Mouse (Mus musculus) CH12.LX (cell line): ENCODE data around the gene Hoxb5. TPM values are rescaled to one million over a fixed set of nuclear protein-coding genes. Genes with fewer than 3 reads are reported as not detected.

Source experiments
- DNase-seq: peaks from one replicate; pipeline ENCODE4 v3.0.0-alpha.2; 2013; ENCODE audit errors: extremely low read depth
- H3K27ac ChIP-seq: 2 replicates; pipeline ENCODE4 v1.5.1; 2012; ENCODE audit warnings: low read depth, mild to moderate bottlenecking, control low read depth, moderate library complexity; ENCODE audit not compliant: insufficient read depth
- H3K27me3 ChIP-seq: replicated peaks from 2 replicates; pipeline ENCODE3; 2012; ENCODE audit warnings: inconsistent platforms
- H3K36me3 ChIP-seq, 2 experiments: replicated peaks in 1 of 2; 2 replicates each; pipeline versions ENCODE3 to v1.6.1; 2012; ENCODE audit warnings: inconsistent platforms in 1 of 2, low read length in 1 of 2, mild to moderate bottlenecking in 1 of 2, mixed read lengths in 1 of 2, moderate library complexity in 1 of 2; ENCODE audit not compliant: control insufficient read depth in 1 of 2, insufficient read depth in 1 of 2
- H3K4me1 ChIP-seq, 2 experiments: 2 replicates each; pipeline ENCODE4 v1.6.1; 2012; ENCODE audit warnings: inconsistent platforms in 1 of 2, moderate library complexity in 1 of 2; ENCODE audit not compliant: insufficient read depth in 2 of 2, control insufficient read depth in 1 of 2
- H3K4me2 ChIP-seq: 2 replicates; pipeline ENCODE4 v1.6.1; 2012; ENCODE audit warnings: low read depth, mild to moderate bottlenecking, control low read depth; ENCODE audit not compliant: poor library complexity, insufficient read depth, severe bottlenecking
- H3K4me3 ChIP-seq, 3 experiments: fragments of 150-350 bp in 1 of 3; sonication (generic) in 1 of 3; replicated peaks in 1 of 3; 2 replicates each; pipeline versions ENCODE3 to v1.5.1; 2011 to 2012; ENCODE audit warnings: low read depth in 2 of 3, low read length in 2 of 3, mild to moderate bottlenecking in 2 of 3, moderate library complexity in 2 of 3, control low read depth in 1 of 3, improper control_type of control experiment in 1 of 3, inconsistent platforms in 1 of 3, mixed read lengths in 1 of 3; ENCODE audit not compliant: poor library complexity in 1 of 3
- H3K79me2 ChIP-seq: replicated peaks from 2 replicates; pipeline ENCODE4 v1.6.1; 2012; ENCODE audit warnings: mild to moderate bottlenecking, moderate library complexity; ENCODE audit not compliant: control insufficient read depth, poor library complexity, insufficient read depth, severe bottlenecking; ENCODE audit errors: extremely low read depth
- H3K9ac ChIP-seq: 2 replicates; pipeline ENCODE4 v1.6.1; 2012; ENCODE audit warnings: low read depth, mild to moderate bottlenecking, control low read depth, moderate library complexity; ENCODE audit not compliant: insufficient read depth
- H3K9me3 ChIP-seq: replicated peaks from 2 replicates; pipeline ENCODE3; 2012; ENCODE audit warnings: low read length, inconsistent platforms, mixed read lengths
- BHLHE40 ChIP-seq: IDR thresholded peaks from 2 replicates; pipeline ENCODE4 v1.6.1; 2011; ENCODE audit warnings: mild to moderate bottlenecking, low read depth, low read length, improper control_type of control experiment
- CHD2 ChIP-seq: IDR thresholded peaks from 2 replicates; pipeline ENCODE4 v1.6.1; 2011; ENCODE audit warnings: low read length, improper control_type of control experiment
- E2F4 ChIP-seq: IDR thresholded peaks from 2 replicates; pipeline ENCODE4 v1.6.1; 2011; ENCODE audit warnings: low read depth, low read length, improper control_type of control experiment; ENCODE audit not compliant: insufficient replicate concordance
- ELF1 ChIP-seq: IDR thresholded peaks from 2 replicates; pipeline ENCODE4 v1.6.1; 2014; ENCODE audit warnings: low read depth, mild to moderate bottlenecking, inconsistent platforms, low read length, improper control_type of control experiment
- EP300 ChIP-seq: IDR thresholded peaks from 2 replicates; pipeline ENCODE4 v1.6.1; 2011; ENCODE audit warnings: low read length, improper control_type of control experiment
- ETS1 ChIP-seq: conservative IDR thresholded peaks from 2 replicates; pipeline ENCODE4 v1.6.1; 2012; ENCODE audit warnings: low read depth, mild to moderate bottlenecking, inconsistent platforms, low read length, improper control_type of control experiment, moderate library complexity
- JUN ChIP-seq: IDR thresholded peaks from 2 replicates; pipeline ENCODE4 v1.6.1; 2011; ENCODE audit warnings: low read depth, mild to moderate bottlenecking, low read length, improper control_type of control experiment, moderate library complexity; ENCODE audit not compliant: insufficient read depth
- JUND ChIP-seq: conservative IDR thresholded peaks from 2 replicates; pipeline ENCODE4 v1.6.1; 2011; ENCODE audit warnings: low read depth, low read length, improper control_type of control experiment
- KAT2A ChIP-seq: IDR thresholded peaks from 2 replicates; pipeline ENCODE4 v1.6.1; 2012; ENCODE audit warnings: low read length, improper control_type of control experiment, inconsistent platforms; ENCODE audit not compliant: insufficient replicate concordance
- MAFK ChIP-seq: IDR thresholded peaks from 2 replicates; pipeline ENCODE4 v1.6.1; 2011; ENCODE audit warnings: low read length, improper control_type of control experiment; ENCODE audit not compliant: insufficient replicate concordance
- MAX ChIP-seq: IDR thresholded peaks from 2 replicates; pipeline ENCODE4 v1.6.1; 2011; ENCODE audit warnings: low read length, improper control_type of control experiment
- MAZ ChIP-seq: IDR thresholded peaks from 2 replicates; pipeline ENCODE4 v1.6.1; 2012; ENCODE audit warnings: low read depth, mild to moderate bottlenecking, inconsistent platforms, low read length, improper control_type of control experiment, moderate library complexity
- MXI1 ChIP-seq: IDR thresholded peaks from 2 replicates; pipeline ENCODE4 v1.6.1; 2011; ENCODE audit warnings: mild to moderate bottlenecking, low read depth, low read length, improper control_type of control experiment
- MYC ChIP-seq: IDR thresholded peaks from 2 replicates; pipeline ENCODE4 v1.6.1; 2011; ENCODE audit warnings: low read depth, mild to moderate bottlenecking, improper control_type of control experiment, low read length
- NELFE ChIP-seq: IDR thresholded peaks from 2 replicates; pipeline ENCODE4 v1.6.1; 2011; ENCODE audit warnings: low read depth, low read length, improper control_type of control experiment
- RCOR1 ChIP-seq: conservative IDR thresholded peaks from 2 replicates; pipeline ENCODE4 v1.6.1; 2012; ENCODE audit warnings: low read depth, mild to moderate bottlenecking, inconsistent platforms, low read length, improper control_type of control experiment
- SIN3A ChIP-seq: IDR thresholded peaks from 2 replicates; pipeline ENCODE4 v1.6.1; 2012; ENCODE audit warnings: low read length, improper control_type of control experiment, inconsistent platforms
- SMC3 ChIP-seq: IDR thresholded peaks from 2 replicates; pipeline ENCODE4 v1.6.1; 2011; ENCODE audit warnings: low read depth, low read length, improper control_type of control experiment
- TBP ChIP-seq: conservative IDR thresholded peaks from 2 replicates; pipeline ENCODE4 v1.6.1; 2011; ENCODE audit warnings: low read depth, low read length, improper control_type of control experiment
- UBTF ChIP-seq: IDR thresholded peaks from 2 replicates; pipeline ENCODE4 v1.6.1; 2012; ENCODE audit warnings: low read depth, mild to moderate bottlenecking, inconsistent platforms, low read length, improper control_type of control experiment, moderate library complexity
- USF1 ChIP-seq: IDR thresholded peaks from 2 replicates; pipeline ENCODE4 v1.6.1; 2014; ENCODE audit warnings: low read depth, mild to moderate bottlenecking, inconsistent platforms, low read length, improper control_type of control experiment
- USF2 ChIP-seq: conservative IDR thresholded peaks from 2 replicates; pipeline ENCODE4 v1.6.1; 2011; ENCODE audit warnings: low read depth, low read length, improper control_type of control experiment
- ZC3H11A ChIP-seq: IDR thresholded peaks from 2 replicates; pipeline ENCODE4 v1.6.1; 2012; ENCODE audit warnings: low read depth, mild to moderate bottlenecking, inconsistent platforms, low read length, improper control_type of control experiment
- ZKSCAN1 ChIP-seq: IDR thresholded peaks from 2 replicates; pipeline ENCODE4 v1.6.1; 2012; ENCODE audit warnings: low read depth, inconsistent platforms, low read length, improper control_type of control experiment, borderline replicate concordance
- ZMIZ1 ChIP-seq: IDR thresholded peaks from 2 replicates; pipeline ENCODE4 v1.6.1; 2012; ENCODE audit warnings: low read depth, mild to moderate bottlenecking, inconsistent platforms, low read length, improper control_type of control experiment
- dilution Hi-C: fragments of 300-500 bp; cut with MboI; formaldehyde crosslinking; loops from 2 replicates; pipeline ENCODE4 v1.14.3; 2020; ENCODE audit warnings: low sequenced_read_pairs; ENCODE audit not compliant: extremely low pct_unique_long_range_greater_than_20kb, extremely low pct_ligation_motif_present
- in situ Hi-C: fragments of 300-500 bp; cut with MboI; formaldehyde crosslinking; loops from 3 replicates; pipeline ENCODE4 v1.14.3; 2019; ENCODE audit warnings: low sequenced_read_pairs, low pct_ligation_motif_present, low pct_unique_long_range_greater_than_20kb, mixed read lengths
- polyA plus RNA-seq: library from polyadenylated mRNA; unstranded; fragments of >175 nt; gene quantifications from 2 replicates; pipeline ENCODE4 v1.2.1, GENCODE M21; 2012; ENCODE audit warnings: low read depth; ENCODE audit not compliant: insufficient read length
- total RNA-seq, 2 experiments: library from RNA; depleted of rRNA; stranded (reverse); fragments of 300-350 nt in 1 of 2; fragments of >200 nt in 1 of 2; gene quantifications; 2 replicates each; pipeline ENCODE4 v1.2.3; 2012 to 2014

The Hoxb5 gene
- total and polyA plus RNA-seq, 3 experiments = 0.08 to 0.13 TPM; not detected in 1

DNA sequence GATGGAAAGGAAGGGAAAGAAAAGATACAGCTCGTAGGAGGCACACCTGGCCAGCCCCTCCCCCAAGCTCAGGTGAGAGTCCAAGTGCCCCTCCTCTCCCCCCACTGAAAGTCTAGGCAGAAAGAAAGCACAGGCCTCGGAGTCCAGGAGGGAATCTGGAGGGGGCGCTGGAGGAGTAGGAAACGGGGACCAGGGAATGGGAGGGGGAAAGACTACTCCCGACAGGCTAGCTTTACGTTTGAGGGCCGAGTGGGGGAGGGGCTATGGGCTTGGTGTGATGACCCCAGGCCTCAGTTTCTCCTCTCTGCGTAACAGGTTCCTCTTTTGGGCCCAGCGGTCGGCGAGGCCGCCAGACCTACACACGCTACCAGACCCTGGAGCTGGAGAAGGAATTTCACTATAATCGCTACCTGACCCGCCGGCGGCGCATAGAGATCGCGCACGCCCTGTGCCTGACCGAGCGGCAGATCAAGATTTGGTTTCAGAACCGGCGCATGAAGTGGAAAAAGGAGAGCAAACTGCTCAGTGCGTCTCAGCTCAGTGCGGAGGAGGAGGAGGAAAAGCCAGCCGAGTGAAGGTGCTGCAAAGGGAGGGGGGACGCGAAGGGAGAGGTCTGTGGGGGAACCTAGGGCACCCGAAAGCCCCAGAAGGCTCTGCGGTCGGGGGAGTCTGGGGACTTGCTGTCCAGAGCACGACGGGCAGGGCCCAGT is 2.6 kb upstream of the Hoxb5 start:
- Histone ChIP-seq H3K27me3 (peaks cover 66% of the 10 kb centered on the region), H3K4me3 (no peak overlapping the region), H3K9ac (no peak overlapping the region), H3K27ac (no peak overlapping the region), H3K79me2 (no peaks in the 10 kb centered on the region), H3K4me1 (peaks cover 0 to 11% of the 10 kb centered on the region in 2 experiments; a peak in 2 of 4 replicates), H3K9me3 (peaks cover 33% of the 10 kb centered on the region), H3K36me3 (no peaks in the 10 kb centered on the region), H3K4me2 (no peak overlapping the region)
- no peak for DNase-seq
- TF ChIP-seq ZMIZ1 (no peak), USF2 (no peak), ZC3H11A (no peak), KAT2A (no peak), EP300 (no peak), ELF1 (no peak), E2F4 (no peak), SMC3 (no peak), ZKSCAN1 (no peak), UBTF (no peak), MYC (no peak), NELFE (no peak)
- dilution Hi-C loops (no loop called here), in situ Hi-C loops (loop anchor here (25.0 kb wide), 1 partner anchor 237 kb away; no protein-coding TSS in a partner anchor)

DNA sequence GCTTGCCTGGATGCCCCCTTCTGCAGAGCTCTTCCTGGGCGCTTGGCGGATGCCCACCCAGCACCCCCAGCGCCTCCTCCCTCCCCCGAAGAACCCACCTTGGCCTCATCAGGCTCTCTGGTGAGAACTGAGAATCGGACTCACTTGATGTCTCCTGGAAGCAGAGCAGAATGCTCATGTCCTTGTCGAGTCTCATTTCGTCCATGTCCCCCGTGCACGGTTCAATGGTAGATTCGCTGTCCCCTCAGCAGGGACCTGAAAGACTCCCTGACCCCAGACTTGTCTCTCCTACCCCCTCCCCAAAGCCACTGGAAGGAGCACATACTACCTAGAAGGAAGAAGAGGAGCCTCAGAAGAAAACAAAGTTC is 2.1 kb upstream of the Hoxb5 start:
- no peak for DNase-seq
- in situ Hi-C loops = loop anchor here (25.0 kb wide), 1 partner anchor 236 kb away; no protein-coding TSS in a partner anchor
- Histone ChIP-seq H3K9ac (no peak overlapping the region), H3K27me3 (peaks cover 65% of the 10 kb centered on the region), H3K9me3 (peaks cover 33% of the 10 kb centered on the region), H3K36me3 (no peaks in the 10 kb centered on the region), H3K4me1 (peaks cover 0 to 5% of the 10 kb centered on the region in 2 experiments; a peak in 2 of 4 replicates), H3K4me2 (no peak overlapping the region), H3K27ac (no peak overlapping the region), H3K79me2 (no peaks in the 10 kb centered on the region), H3K4me3 (no peak overlapping the region)
- no peak for TF ChIP-seq ETS1
- TF ChIP-seq MAX = no peak
- no peak for TF ChIP-seq JUN
- TF ChIP-seq ELF1 = no peak
- no peak for TF ChIP-seq RCOR1
- no peak for TF ChIP-seq SIN3A
- TF ChIP-seq NELFE = no peak
- TF ChIP-seq USF1 = no peak
- TF ChIP-seq E2F4 = no peak
- TF ChIP-seq CHD2 = no peak
- TF ChIP-seq MAFK = no peak
- TF ChIP-seq TBP = no peak
- TF ChIP-seq MYC = no peak
- TF ChIP-seq MAZ = no peak
- no peak for TF ChIP-seq BHLHE40
- no peak for TF ChIP-seq MXI1
- TF ChIP-seq JUND = no peak
- no peak for TF ChIP-seq EP300
- no peak for TF ChIP-seq ZKSCAN1
- dilution Hi-C loops = no loop called here
